Mouse (Mus musculus): ENCODE results near the gene Lgr5. TPM values are rescaled to one million over a fixed set of nuclear protein-coding genes. Genes with fewer than 3 reads are reported as not detected.

The Lgr5 gene
- 41.2 and 43.5 TPM in 2 replicates for polyA plus RNA-seq (2012; rRNA removed)

DNA sequence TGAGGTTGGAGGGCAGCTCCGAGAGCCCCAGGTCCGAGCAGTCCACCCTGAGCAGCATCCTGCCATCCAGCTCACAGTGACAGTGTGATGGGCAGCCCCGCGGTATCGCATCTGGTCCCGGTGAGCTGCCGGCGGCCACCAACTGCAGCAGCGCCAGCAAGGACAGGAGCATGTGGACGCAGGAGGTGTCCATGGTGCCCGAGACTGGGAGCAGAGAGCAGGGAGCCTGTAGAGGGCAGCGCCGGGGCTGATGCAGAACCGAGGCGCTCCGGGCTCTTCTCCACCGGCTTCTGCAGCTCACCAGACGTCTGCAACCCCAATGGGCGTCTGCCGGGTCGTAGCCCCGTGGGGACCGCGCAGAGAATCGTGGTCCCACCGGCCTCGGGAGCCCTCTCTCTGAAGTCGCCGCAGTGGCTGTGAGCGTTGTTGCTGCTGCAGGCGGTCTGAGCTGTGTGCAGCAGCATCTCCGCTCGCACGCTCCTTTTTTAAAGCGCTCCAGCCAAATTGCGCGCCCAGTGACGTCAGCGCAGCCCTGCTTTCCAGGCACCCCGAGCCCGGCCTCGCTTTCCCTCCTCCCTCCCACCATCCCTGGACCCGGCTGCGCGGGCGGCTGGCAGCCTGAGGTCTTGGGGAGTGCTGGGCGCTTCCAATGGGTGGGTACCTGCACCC lies at the start of gene Lgr5:
Gene Lgr5, minus strand, starts transcription at position 480 of the 669 bp plus-strand sequence.
- DNase-seq (ENCODE audit: extremely low spot score in 1 of 2, low spot score in 1 of 2), result peak in 1 of 2 experiments; percentile 68

DNA sequence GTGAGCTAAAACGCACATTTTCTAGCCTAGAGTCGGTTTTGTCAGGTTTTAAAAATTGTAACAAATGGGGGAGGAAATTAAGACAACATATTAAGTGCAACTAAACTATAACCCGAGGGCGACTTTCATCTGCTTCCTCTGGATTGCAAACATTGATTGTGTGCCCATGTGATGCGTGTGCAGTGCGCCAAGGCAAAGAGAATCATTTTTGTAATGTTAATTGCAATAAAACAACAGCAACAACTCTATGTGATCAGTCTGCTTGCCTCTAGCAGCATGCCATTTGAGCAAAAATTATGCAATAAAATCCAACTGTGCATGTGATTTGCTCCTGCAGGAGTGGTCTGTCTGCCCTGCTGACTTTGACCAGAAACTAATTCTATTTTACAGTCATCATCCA lies 39.1 kb upstream of the Lgr5 start:
- DNase-seq (ENCODE audit: extremely low spot score in 1 of 2, low spot score in 1 of 2), result no peak

DNA sequence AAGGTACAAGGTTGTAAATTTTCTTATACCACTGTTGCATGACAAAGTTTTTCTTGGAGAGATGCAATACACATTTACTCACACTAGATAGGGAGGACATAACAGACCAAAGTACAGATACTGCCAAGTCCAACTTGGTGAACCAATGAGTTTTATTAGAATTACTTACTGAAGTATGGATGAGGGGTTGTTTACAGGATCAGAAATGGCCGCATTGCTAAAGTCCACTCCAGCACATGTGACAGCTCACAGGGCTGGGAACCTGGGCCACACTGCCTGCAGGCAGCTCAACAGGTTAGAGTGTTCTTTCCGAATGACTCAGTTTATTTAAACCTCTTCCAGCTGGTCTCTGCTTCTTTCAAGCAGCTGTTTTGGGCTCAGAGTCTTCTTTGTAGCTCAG lies 37.4 kb upstream of the Lgr5 start:
- no peak for DNase-seq (ENCODE audit: extremely low spot score in 1 of 2, low spot score in 1 of 2)

DNA sequence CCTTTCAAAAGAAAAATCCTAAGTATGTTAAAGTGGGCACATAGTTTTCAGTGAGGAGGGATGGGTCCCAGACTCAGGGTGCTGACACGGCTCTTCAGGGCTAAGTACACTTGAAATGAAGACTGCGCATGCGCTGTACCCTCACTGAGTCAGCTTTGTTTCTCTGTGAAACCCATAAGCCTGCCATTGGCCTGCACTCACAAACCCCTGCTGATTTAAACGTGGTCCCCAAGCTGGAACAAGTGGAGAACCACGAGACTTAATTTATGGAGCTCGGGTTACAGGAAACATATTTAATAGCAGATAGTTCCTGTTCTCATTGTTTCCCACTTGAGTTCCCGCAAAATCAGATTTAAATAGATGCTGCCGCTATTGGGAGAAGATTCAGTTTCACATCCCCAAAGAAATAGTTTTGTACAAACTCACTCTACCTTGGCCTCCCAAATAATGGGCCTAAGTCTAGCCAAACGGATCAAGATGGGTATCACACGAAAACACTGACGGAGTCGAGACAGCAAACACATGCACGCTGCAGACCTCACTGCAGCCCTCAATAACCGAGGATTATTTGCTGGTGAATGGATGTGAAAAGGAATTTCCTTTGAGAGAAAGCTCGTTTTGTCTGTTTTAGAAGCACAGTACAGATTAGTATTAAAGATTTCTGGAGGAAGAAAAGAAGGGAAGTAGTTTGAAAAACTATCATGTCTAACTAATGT lies 36.5 kb upstream of the Lgr5 start:
- DNase-seq (ENCODE audit: extremely low spot score in 1 of 2, low spot score in 1 of 2), result peak; percentile 1 to 58

DNA sequence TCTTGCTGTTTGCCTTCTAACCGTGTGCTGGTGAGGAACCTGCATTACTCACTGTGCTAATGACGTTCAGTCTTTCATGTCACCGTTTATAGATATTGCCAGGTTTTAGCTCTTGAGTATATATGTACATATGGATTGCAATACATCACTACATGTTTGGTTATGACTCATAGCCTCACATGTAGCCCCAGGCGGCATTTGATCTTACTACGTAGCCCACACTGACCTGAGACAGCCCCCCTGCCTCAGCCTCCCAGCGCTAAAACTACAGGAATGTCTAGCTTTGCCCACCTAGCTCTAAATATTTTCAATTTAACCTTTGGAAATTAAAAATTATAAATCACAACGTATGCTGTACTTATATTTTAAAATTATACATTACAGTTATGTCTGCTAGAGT lies 35.9 kb upstream of the Lgr5 start:
- DNase-seq (ENCODE audit: extremely low spot score in 1 of 2, low spot score in 1 of 2), result no peak

DNA sequence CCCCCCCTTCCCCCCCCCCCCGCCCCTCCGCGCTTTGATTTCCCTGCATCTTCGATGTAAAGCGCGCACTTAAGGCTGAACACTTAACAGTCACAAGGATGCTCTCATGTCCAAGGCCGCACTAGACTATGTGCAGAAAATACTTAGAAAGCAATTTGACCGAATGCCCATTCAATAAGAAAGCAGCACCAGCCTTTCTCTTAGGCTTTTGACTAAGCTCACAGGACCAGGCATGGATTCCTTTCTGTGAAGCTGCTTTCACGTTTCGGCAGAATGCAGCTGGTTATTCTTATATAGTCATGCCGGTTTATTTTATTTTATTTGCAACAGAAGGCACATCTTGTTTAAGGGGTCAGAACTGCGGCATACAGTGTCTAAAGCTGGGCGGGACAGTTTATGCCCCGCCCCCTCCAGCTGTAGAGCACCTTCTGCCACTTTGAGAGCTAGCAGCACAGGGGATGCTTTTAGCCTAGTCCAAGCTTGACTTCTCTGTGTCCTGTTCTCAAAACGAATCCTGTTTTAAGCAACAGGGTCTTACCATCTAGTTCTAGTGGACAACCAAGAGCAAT lies 30.8 kb upstream of the Lgr5 start:
- no peak for DNase-seq (ENCODE audit: extremely low spot score in 1 of 2, low spot score in 1 of 2)

DNA sequence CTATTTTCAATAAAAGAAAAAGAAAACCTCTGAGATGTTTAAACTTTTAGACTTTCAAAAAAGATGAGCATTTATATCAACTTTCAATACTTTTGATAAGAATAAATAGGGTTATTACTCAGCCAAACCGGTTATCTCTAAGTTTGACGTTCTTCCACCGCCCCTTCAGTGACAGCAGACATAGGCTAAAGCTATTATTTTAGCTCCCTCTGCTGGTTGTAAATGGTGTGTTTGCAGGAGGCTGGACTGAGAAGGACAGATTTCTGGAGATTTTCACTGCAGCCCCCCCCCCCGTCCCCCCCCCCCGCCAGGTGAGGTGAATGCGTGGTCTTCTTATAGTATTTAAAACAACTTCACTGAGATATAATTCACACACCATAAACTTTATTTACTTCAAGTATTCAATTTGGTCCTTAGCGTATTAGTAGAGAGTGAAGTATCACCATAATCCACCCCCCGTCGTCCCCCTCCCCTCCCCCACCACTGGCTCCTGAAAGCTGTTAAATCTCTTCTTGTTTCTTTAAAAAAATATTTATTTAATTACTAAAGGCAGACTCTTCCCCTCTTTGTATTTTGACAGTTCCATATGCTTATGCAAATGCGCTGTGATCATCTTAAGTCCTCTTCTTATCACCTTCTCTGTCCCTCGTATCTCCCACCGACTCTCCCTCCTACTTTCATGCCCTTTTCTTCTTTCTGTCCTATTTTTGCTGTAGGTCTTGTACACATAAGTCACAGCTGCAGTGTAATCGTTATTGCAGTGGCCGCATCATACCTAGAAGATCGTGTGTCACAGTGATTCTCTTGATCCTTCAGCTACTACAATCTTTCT lies 30.1 kb upstream of the Lgr5 start:
- DNase-seq (ENCODE audit: extremely low spot score in 1 of 2, low spot score in 1 of 2), result peak; percentile 5 to 81

DNA sequence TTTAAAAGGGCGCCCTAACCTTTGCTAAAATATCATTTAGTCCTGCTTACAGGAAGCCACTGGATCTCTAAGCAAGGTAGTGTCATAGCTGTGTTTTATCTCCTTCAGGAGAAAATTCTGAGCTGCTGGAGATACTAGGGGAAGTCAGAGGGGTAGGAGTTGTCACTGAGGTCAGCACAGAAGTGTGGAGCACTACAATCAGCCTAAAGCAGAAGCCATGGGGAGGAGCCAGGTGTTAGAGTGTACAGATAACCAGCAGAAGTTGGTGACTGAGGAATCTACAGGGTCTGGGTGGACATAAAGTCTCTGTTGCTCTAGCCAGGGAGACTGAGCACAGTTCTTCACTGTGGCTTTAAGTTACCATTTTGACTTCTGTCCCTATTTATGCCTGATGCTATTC lies 8.2 kb upstream of the Lgr5 start:
- no peak for DNase-seq (ENCODE audit: extremely low spot score in 1 of 2, low spot score in 1 of 2)

DNA sequence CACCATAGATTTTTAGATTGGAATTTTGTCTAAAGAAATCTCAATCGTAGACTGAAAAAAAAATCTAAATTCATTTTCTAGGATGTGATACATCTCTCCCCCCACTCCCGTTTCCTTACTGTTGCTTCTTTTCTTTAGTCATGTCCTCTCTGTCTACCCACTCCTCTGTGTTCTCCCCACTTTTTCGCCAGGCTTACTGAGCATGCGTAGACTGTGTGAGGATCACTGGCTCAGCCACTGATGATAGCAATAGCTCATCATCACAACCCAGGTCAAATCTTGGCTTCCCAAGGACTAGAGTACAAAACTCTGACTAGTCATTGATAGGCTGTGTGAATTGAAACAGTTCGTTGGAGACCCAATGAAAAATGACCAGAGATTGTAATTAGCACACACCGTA lies 6.1 kb upstream of the Lgr5 start:
- DNase-seq (ENCODE audit: extremely low spot score in 1 of 2, low spot score in 1 of 2), result no peak

DNA sequence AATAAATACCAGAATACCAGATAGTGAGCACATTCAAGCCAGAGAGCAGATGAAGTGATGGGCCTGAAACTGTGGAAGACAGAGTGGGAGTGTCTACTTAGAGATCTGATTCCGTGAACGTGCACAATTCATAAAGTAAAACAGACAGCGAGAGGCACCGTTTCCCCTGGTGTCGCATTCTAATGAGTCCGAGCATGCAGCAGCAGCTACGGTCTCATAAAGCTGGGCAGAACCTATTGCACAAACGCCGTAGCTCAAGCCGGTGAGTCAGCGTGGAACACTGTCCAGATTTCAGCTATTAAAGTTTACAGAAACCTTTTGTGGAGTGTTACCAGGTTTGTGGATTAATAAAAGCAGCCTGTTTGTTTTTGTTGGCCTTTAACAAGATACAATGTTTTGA lies 5.6 kb upstream of the Lgr5 start:
- DNase-seq (ENCODE audit: extremely low spot score in 1 of 2, low spot score in 1 of 2), result no peak

DNA sequence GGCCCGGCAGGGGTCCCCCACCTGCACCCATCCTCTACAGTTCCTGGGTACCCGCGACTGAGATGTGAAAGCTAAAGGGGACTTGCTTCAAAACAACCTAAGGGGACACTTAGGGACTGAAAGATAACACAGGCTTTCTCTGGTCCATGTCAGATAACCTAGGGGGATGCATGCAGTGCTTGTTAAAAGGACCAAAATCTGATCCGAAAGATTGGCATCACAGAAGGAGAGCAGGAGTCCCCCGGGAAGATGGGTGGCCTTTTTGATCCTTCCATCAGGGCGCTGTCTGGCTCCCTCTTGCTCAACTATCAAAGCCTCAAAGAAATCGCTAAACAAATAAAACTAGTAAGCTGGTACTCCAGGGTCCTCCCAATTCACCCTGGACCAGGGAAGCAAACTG lies 399 bp upstream of the Lgr5 start:
- DNase-seq (ENCODE audit: extremely low spot score in 1 of 2, low spot score in 1 of 2), result no peak

DNA sequence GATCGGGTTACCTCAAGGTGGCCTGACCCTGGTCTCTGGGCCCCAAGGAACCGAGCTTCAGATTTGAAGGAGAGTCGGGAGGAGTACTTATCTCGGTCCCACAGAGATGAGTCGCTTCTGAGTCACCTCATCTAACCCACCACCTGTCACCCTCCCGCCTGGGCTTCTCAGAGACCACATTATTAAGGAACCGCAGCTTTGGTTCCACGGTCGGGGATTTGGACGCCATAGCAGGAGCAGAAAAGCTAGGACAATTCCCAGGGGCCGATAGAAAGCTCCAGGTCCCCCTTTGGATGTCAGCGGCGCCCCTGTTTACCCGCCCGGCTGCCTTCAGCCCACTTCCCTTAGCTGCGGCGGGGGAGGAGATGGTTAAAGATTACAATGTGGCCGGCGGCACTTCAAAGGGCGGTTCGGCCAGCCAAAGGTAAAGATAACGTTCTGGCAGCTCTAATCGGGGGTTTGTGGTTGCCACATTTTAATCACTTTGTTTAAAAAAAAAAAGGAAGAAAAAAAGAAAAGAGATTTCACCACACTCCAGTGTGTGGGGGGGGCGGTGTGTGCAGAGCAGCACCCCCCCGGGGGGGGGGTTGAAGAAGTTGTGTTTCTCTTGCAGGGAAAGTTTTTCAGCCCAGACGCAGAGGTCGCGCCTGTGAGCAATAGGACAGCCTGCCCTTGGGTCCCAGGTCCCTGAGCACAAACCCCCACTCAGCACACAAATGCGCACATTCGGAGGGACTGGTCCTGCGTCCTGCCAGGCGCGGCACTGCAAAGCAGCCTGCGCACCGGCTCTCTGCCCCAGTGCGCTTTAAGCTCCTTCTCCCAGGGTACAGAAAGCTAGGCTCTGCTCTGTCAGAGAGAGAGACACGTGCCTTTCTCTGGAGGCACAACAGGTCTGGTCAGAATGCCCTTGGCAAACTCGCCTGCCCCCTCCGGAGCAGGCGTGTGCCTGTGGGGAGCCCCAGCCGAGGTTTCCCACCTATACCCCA lies 1.0 kb downstream of the Lgr5 start:
- no peak for DNase-seq (ENCODE audit: extremely low spot score in 1 of 2, low spot score in 1 of 2)

DNA sequence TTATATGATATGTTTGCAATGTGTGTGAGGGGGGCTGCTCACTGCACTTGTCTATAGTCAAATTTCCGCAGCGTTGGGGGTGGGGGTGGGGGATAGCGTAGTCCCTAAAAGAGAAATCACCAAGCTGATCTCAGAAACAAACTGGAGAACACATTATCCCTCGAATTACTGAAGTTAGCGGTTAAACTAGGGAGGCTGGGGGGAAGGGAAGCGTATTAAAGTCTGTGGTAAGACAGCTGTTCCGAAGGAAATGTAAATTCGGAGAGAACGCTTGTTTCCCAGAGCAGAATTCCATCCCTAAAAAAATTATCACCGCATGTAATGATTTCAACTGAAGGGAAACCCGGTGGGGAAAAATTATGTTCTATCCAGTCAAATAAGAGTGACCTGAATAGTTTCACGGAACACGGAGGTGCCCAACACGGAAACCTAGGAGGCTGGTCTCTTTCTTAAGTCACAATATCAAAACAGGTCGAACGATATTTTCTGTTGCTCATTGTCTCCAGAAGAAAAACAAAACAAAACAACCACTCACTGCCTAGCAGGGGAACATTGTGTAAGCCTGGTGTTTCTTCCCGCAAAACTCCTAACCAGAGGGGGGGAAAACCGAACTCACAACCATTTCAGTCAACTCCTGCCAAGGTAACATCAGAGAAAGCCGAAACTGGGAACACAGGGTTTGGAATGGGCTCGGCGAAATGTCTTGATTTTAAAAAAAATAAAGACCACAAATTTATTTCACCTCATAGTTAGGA lies 1.9 kb downstream of the Lgr5 start:
- DNase-seq (ENCODE audit: extremely low spot score in 1 of 2, low spot score in 1 of 2), result no peak

DNA sequence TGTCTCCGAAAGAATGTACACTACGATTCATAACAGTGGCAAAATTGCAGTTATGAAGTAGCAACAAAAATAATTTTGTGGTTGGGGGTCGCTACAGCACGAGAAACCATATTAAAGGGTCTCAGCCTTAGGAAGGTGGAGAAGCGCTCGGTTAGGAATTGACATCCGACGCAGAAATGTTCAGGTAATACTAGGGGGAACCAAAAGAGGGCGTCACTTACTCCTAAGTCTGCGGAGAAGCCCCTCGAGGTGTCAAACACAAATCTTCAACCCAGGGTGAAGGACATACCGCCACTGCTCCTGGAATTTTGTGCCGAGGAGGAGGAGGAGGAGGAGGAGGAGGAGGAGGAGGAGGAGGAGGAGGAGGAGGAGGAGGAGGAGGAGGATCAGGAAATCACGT lies 2.9 kb downstream of the Lgr5 start:
- no peak for DNase-seq (ENCODE audit: extremely low spot score in 1 of 2, low spot score in 1 of 2)

DNA sequence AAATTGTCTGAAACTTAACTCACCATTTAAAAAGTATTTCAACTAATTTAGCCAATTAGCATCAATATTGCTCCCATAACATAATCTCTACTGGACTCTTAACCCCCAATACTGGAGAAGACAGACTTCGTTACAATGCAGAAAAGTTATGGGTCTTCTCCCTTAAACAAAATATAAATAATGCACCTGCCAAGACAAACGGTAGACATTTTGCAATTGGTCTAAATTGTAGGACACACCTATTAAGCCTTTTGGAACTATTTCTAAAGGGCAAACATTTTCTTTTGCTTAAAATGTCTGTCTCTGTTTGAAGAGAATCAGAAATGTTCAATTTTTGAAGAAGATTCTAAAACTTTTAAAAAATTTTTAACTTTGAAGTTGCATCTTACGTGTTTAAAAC lies 4.5 kb downstream of the Lgr5 start:
- no peak for DNase-seq (ENCODE audit: extremely low spot score in 1 of 2, low spot score in 1 of 2)

DNA sequence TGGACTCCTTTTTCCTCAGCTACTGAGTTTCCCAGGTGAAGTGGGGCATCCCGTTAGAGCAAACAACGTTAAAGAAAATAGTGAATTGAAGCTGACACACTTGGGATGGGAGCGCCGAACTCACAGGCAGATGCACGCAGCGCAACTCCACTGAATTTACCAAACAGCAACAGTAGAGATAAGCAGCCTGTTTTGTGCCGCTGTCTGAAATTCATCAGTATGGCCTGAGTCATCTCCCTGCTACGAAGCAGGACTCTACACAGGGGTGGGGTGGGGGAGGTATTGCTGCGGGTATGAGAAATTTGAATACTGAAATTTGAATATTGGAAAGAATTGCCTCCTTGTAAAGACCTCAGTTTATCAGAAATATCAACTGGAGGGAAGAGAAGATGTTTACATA lies 5.6 kb downstream of the Lgr5 start:
- DNase-seq (ENCODE audit: extremely low spot score in 1 of 2, low spot score in 1 of 2), result no peak

DNA sequence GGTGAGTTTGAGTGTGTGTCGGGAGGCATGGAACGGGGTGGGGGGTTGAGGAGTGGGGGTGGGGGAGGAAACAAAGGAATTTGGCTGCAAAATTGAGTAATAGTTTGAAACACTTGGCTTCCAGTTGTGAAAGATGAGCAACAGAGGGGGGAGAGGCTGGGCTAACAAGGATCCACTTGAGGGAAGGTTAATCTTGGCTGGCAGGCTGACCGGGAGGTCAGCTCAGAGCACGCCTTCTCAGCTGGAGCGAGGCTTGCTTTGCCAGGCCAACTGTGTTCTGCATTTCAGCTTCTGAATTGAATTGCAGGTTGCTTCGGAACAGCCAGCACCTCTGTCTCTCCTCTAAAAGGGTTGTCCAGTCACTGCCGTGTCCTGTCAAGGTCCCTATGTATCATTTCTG lies 8.1 kb downstream of the Lgr5 start:
- no peak for DNase-seq (ENCODE audit: extremely low spot score in 1 of 2, low spot score in 1 of 2)

DNA sequence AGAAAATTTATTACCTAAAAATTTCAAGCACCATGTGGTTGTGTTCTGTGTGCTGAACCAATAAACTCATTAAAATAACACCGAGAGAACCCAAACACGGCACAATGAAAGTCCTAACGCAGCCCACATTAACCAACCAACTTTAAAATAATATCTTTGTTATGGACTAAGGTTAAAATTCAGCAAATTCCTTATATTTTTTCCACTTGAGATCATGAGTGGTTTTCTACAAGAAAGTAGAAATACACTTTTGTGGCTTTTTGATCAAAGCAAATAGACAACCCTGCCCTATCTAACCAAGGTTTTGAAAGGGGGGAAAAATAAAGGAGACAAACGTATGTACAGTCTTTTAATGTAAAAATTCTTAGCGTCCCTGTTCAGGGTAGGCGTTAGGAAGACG lies 8.5 kb downstream of the Lgr5 start:
- no peak for DNase-seq (ENCODE audit: extremely low spot score in 1 of 2, low spot score in 1 of 2)

DNA sequence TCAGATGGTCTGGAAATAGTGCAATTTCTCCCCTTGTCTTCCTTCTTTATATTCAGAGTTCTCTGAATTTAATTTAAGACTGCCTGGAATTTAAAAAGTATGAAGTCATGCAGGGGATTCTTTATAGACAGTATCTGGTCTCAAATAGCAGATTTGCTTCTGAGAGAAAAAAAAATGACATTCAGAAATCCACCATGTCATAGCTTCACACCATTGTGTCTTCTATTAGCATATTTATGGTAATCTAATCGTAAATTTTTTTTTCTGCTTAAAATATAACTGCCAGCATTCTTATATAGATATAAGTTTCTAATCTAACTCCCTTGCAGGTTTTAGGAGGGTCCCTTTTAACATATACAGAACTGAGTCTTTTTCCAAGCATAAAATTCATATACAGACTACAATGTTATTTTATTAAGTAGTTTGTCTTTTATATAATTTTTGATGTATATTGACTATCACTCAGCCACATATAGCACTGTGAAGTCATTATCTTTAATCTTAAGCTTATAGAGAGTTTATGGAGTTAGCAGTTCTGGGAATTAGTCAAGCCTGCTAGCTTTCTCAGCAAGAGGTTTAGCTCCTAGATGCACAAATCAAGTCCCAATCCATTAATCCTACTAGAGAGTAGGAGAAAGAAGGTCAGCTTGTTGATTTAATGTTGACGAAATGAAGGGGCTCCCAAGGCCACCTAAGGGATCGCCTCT lies 15.7 kb downstream of the Lgr5 start:
- DNase-seq (ENCODE audit: extremely low spot score in 1 of 2, low spot score in 1 of 2), result no peak

Data from frontal cortex, adult 2 months (tissue).